Mouse (Mus musculus): ENCODE measurements around the gene Tenm3.
A peak's percentile ranks its signal among the peaks of the same experiment; 100 is the strongest.

Gene Tenm3

GRCm38 (mm10) chr8:48279360-48279759 is 564.4 kb downstream of the Tenm3 start:
- DNase-seq (ENCODE audit: low read depth, low spot score), result peak; percentile 16

- no peak for DNase-seq (ENCODE audit: low read depth, low spot score)
These were observed 565.6 kb downstream of the Tenm3 start for GRCm38 (mm10) chr8:48277986-48278635.

- DNase-seq (ENCODE audit: low read depth, low spot score), result no peak
These were observed 568.7 kb downstream of the Tenm3 start for GRCm38 (mm10) chr8:48275066-48275465.

- no peak for DNase-seq (ENCODE audit: low read depth, low spot score)
These were observed 569.2 kb downstream of the Tenm3 start for GRCm38 (mm10) chr8:48274566-48274965.

GRCm38 (mm10) chr8:48268638-48269037 is 575.1 kb downstream of the Tenm3 start:
- DNase-seq (ENCODE audit: low read depth, low spot score), result no peak

- no peak for DNase-seq (ENCODE audit: low read depth, low spot score)
These were observed 583.5 kb downstream of the Tenm3 start for GRCm38 (mm10) chr8:48260265-48260664.

- no peak for DNase-seq (ENCODE audit: low read depth, low spot score)
These were observed 583.9 kb downstream of the Tenm3 start for GRCm38 (mm10) chr8:48259832-48260231.

GRCm38 (mm10) chr8:48243876-48244275 is 599.9 kb downstream of the Tenm3 start:
- no peak for DNase-seq (ENCODE audit: low read depth, low spot score)

- no peak for DNase-seq (ENCODE audit: low read depth, low spot score)
These were observed 602.7 kb downstream of the Tenm3 start for GRCm38 (mm10) chr8:48240917-48241531.

GRCm38 (mm10) chr8:48236968-48237367 is 606.8 kb downstream of the Tenm3 start:
- no peak for DNase-seq (ENCODE audit: low read depth, low spot score)

GRCm38 (mm10) chr8:48232927-48233326 is 610.8 kb downstream of the Tenm3 start:
- no peak for DNase-seq (ENCODE audit: low read depth, low spot score)

GRCm38 (mm10) chr8:48231882-48232281 is 611.9 kb downstream of the Tenm3 start:
- DNase-seq (ENCODE audit: low read depth, low spot score), result no peak

GRCm38 (mm10) chr8:48231389-48231788 is 612.4 kb downstream of the Tenm3 start:
- no peak for DNase-seq (ENCODE audit: low read depth, low spot score)

GRCm38 (mm10) chr8:48228676-48229075 is 615.1 kb downstream of the Tenm3 start:
- no peak for DNase-seq (ENCODE audit: low read depth, low spot score)

GRCm38 (mm10) chr8:48224753-48225152 is 619.0 kb downstream of the Tenm3 start:
- DNase-seq (ENCODE audit: low read depth, low spot score), result no peak

GRCm38 (mm10) chr8:48222429-48222769 is 621.4 kb downstream of the Tenm3 start:
- peak; percentile 62 for DNase-seq (ENCODE audit: low read depth, low spot score)

GRCm38 (mm10) chr8:48221724-48222428 is 621.9 kb downstream of the Tenm3 start:
- DNase-seq (ENCODE audit: low read depth, low spot score), result peak; percentile 2

- DNase-seq (ENCODE audit: low read depth, low spot score), result no peak
These were observed 622.4 kb downstream of the Tenm3 start for GRCm38 (mm10) chr8:48221304-48221703.

GRCm38 (mm10) chr8:48220529-48221181 is 623.1 kb downstream of the Tenm3 start:
- DNase-seq (ENCODE audit: low read depth, low spot score), result no peak

- no peak for DNase-seq (ENCODE audit: low read depth, low spot score)
These were observed 628.7 kb downstream of the Tenm3 start for GRCm38 (mm10) chr8:48215071-48215501.

- no peak for DNase-seq (ENCODE audit: low read depth, low spot score)
These were observed 629.4 kb downstream of the Tenm3 start for GRCm38 (mm10) chr8:48214386-48214785.

GRCm38 (mm10) chr8:48211931-48212330 is 631.8 kb downstream of the Tenm3 start:
- no peak for DNase-seq (ENCODE audit: low read depth, low spot score)

All from A20 (cell line).